Mouse (Mus musculus): ENCODE results near the gene Cct2. TPM values are rescaled to one million over a fixed set of nuclear protein-coding genes. Genes with fewer than 3 reads are reported as not detected.
"Not testable (repeated sequence)": the region's sequence is repeated elsewhere in the genome, so short reads cannot be mapped to it uniquely, and the experiment has no call there.

The Cct2 gene
- total RNA-seq, 2 experiments from 2014 or later: 184 to 188 TPM

DNA sequence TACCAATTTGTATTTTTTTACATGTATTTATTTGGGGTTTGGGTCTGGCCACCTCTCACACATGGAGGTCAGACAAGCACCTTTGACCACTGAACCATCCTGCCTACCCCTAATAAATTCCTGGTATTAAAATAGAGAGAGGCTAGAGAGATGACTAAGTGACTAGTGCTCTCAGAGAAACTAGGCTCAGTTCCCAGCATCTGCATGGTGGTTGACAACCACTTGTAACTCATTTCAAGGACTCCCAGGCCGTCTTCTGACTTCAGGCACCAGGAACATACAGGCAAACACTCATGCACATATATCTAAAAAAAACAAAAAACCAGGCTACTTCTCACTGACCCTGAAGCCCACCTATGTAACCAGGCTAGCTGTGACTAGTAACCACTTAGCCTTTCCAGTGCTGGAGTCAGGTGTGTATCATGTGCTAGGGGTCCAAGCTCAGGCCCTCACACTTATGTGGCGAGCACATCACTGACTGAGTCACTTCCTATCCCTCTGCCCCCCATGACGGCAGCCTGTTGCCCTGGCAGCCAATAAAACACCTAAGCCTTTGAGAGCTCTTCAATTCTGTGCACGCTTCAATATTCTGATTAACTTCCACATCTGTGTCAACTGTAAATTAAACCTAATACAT lies 13.5 kb downstream of the Cct2 start:
- DNase-seq: no peak

- DNase-seq: no peak
These were observed 14.4 kb downstream of the Cct2 start for GRCm38 (mm10) chr10:117049253-117049652.

DNA sequence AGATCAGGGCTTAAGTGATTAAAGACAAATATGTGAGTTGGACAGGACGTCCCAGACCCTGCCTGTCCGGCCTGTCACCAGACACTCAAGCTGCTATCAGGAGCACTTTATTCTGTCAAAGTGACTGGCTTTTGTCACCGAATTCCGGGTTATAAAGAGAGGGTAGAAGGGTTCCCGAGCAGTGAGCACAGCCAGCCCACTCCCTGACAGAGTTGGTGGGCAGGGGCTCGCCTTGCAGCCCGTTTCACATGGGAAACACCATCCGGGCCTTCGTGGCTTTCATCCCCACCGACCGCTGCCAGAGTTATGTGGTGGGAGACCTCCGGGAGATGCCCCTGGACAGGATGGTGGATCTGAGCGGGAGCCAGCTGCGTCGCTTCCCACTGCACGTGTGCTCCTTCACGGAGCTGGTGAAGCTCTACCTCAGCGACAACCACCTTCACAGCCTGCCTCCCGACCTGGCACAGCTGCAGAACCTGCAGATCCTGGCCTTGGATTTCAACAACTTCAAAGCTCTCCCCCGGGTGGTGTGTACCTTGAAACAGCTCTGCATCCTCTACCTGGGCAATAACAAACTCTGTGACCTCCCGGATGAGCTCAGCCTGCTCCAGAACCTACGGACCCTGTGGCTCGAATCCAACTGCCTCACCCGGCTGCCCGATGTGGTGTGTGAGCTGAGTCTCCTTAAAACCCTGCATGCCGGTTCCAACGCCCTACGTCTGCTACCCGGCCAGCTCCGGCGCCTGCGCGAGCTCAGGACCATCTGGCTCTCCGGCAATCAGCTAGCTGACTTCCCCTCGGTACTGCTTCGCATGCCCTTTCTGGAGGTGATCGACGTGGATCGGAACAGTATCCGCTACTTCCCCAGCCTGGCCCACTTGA lies 18.2 kb downstream of the Cct2 start, which contains the start of gene Lrrc10:
Lrrc10 (plus strand) TSS at position 167 of the 882 bp plus-strand sequence.
- DNase-seq: peak; percentile 44 to 59

- DNase-seq: not testable (repeated sequence)
These were observed 20.0 kb downstream of the Cct2 start for GRCm38 (mm10) chr10:117043497-117044166.

DNA sequence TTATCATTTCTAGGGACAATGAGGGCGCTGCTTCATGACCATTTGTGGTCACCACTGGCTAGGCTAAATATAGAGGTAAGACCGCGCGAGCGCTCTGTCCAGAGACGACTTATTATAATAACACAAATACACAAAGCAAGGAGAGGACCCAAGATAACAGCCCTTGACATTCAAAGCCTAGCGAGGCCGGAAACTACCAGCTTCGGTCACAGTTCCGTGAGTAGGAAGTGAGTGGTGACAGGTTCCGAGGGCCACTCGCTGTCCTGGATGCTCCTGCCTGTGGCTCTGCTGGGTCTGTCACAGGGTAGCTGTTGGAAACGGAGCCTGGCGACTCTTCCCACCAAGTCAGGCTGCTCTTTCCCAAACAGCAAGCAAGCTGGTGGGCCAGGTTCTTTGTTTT lies 21.3 kb downstream of the Cct2 start:
- no peak for DNase-seq

GRCm38 (mm10) chr10:117040355-117040754 lies 23.3 kb downstream of the Cct2 start:
- no peak for DNase-seq

DNA sequence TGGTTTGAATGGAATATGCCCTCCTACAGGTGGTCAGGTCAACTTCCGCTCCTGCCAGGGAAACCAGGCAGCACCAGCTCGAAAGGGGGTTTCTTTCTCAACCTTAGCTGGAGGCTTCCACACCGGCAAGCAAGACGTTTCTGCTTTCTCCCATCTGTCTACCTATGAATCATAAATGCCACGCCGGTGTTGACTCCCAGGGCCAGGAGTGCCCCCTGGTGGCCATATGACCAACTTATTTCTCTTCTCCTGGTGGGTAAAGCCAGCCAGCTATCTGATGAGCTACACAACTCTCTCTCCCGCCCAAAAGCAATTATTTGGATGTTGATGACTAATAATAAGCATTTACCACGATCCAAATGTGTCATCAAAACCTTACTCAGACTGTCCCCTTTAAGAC lies 29.8 kb downstream of the Cct2 start:
- DNase-seq: peak; percentile 63 to 70

- DNase-seq: no peak
These were observed 32.5 kb downstream of the Cct2 start for GRCm38 (mm10) chr10:117031160-117031559.

DNA sequence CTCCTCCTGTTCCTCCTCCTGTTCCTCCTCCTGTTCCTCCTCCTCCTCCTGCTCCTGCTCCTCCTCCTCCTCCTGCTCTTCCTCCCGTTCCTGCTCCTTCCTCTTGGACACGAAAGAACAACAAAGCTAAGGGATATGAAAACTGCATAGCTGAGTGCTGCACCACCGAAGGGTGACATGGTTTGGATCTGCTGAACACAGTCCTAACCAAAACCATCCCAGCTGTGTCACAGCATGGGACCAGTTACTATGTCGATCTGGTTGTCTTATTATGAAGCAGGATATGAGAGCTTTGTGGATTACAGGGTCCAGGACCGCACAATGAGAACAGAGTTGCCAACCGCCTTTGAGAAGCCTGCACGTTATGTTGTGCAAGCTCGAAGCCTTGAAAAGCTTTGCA lies 37.4 kb downstream of the Cct2 start:
- DNase-seq: no peak

- not testable (repeated sequence) for DNase-seq
These were observed 37.8 kb downstream of the Cct2 start for GRCm38 (mm10) chr10:117025776-117026175.

DNA sequence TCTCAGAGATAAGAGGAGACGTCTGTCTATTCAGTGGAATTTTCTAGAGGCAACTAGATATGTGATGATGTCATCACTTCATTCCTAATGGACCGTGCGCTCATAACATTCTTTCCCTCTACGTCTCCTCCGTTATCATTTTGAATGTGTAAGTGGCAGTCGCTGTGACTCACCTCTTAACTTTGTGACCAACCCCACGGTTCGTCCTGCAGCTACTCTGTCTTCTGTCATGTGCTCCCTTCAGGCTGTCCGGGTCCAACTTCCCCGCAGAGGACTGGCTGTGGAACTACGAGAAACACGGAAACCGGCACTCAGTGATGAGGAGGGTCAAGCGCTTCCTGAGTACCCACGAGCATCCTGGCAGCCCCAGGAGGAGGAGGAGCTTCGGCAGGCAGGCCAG lies 39.9 kb downstream of the Cct2 start:
- DNase-seq: no peak

DNA sequence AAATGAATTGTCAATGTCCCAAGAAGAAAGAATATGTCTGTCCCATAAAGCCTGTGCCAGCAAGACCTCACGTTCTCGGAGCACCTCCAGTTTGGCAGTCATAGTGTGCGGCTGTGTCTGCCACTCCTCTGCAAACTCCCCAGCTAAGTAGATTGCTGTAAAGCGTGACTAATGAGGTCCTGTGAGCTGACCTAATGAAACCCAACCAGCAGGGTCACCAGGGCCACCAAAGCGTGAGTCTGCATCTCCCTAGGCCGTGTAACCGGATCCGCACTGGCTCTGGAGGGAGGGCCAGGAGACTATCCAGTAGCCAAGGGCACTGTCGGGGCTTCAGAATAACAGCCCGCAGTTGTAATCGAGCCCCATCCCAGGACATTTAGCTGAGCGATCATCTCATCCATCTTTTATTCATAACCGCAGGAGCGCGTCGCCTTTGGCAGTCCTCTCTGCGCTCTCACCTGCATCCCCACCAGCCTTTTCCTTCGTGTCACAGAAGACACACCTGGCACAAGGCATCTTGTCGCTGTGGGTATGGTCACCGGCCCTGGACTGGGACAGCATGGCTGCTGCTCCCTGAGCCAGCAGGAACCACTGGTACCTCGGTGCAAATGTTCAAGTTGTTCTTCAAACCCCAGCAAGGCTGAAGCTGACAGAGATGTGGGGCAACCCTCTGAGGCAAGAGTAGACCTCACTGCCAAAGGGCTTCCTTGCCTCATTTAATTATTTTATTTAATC lies 42.4 kb downstream of the Cct2 start:
- no peak for DNase-seq

- DNase-seq: no peak
These were observed 45.3 kb downstream of the Cct2 start for GRCm38 (mm10) chr10:117018281-117018840.

GRCm38 (mm10) chr10:117014565-117014964 lies 49.0 kb downstream of the Cct2 start:
- no peak for DNase-seq

GRCm38 (mm10) chr10:117013689-117014390 lies 49.8 kb downstream of the Cct2 start:
- DNase-seq: peak; percentile 18 to 38

GRCm38 (mm10) chr10:117011047-117011446 lies 52.6 kb downstream of the Cct2 start:
- DNase-seq: no peak

DNA sequence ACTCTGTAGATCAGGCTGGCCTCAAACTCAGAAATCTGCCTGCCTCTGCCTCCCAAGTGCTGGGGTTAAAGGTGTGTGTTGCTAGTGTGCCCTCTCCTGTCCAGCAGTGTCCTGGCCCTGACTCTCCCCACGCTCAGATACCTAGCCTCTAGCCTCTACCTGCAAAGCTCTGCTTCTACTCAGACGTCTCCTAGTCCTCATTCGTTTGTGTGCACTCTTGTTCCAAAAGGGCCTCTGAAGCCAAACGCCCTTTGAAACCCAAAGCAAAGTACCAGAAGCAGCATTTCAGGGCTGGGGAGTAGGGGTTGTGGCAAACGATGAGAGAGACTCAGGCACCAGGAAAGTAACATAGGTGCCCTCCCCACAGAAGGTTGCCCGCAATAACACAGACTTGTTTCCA lies 53.9 kb downstream of the Cct2 start:
- DNase-seq: no peak

- DNase-seq: no peak
These were observed 57.7 kb downstream of the Cct2 start for GRCm38 (mm10) chr10:117005707-117006464.

DNA sequence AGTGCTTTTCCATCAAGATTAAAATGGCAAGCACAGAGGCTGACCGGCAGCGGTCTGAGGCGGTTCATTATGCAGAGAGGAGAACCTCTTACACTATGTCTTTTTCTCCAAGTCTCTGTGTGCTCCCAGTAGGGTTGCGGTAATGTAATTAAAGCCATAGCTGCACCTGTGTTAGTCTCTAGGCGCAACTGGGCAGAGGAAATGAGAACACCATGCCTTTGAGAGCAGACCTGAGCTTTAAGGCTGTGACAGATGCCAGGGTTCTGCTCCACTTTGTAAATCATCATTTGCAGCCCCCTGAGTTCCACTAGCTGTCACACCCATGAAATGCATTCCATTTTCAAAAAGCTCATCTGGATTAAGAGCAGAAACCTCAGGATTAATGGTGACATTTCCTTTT lies 58.9 kb downstream of the Cct2 start:
- no peak for DNase-seq

All from layer of hippocampus, postnatal 36 days (tissue).